Mouse (Mus musculus) mesoderm, embryonic 11.5 days (tissue): ENCODE measurements at regions not wholly inside any gene's neighbourhood (a gene's known extent, or its start where the extent isn't known, plus 50 kb on each side); places are given as distances from the start of the nearest gene placed in this dataset.

Experiments
- DNase-seq: peaks from one replicate; pipeline ENCODE4 v3.0.0-alpha.2; 2012; ENCODE audit warnings: low read depth, low spot score

GRCm38 (mm10) chr8:92008616-92009610 is 207.0 kb upstream of the Irx3 start:
- no peak for DNase-seq

GRCm38 (mm10) chr8:92005091-92005490 is 203.2 kb upstream of the Irx3 start:
- no peak for DNase-seq

- no peak for DNase-seq
These were observed 202.7 kb upstream of the Irx3 start for GRCm38 (mm10) chr8:92004532-92004931.

DNA sequence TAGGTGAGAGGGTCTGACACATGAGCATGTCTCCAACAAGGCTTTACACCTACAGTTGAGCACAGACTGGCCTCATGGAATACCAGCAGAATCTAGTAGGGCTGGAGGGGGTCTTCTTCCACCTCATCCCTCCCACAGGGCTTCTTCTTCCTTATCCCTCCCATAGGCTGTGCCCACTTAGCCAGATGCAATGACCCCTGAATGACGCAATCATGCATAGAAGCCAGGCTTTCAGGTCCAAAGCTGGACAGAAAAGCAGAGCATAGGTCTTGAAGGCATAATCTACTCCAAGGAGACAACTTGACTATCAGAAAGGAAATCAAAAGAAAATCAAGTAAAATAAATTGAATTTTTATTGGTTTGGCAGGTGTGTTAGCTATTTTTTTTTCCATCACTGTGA is 198.5 kb upstream of the Irx3 start:
- no peak for DNase-seq

DNA sequence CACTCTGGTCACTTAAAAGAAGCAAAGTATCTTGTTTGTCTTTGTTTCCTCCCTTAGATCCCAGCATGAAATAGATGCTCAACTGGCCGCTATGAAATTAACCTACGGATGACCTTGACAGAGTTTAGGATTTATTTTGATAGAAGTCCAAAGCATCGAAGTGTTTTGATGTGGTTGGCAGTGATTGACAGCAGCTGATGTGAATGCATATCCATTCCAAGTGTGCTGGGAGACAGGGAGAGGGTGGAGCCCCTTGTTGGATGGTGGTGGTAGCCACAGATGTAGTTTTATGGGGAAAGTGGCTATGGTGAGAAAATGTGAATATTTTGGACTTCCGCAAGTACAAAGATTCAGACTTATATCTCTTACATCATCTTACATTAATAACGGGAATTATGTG is 197.8 kb upstream of the Irx3 start:
- no peak for DNase-seq

DNA sequence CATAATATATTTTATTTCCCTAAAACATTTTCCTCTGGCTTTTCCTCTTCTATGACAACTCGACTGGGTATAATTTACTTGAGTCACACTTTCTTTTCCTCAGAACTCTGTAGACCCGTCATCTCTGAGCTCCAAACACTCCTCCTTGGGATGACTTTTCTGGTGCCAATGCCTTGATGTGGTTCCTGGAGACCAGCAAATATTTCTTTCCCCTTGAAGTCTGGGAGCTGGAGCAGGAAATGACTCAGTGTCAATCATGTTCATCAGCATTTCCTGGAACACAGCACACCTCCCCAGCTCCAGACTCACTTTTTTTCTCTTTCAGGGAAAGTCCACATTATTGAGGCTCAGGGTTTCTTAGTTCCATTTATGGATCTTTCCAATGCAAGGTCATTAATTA is 197.3 kb upstream of the Irx3 start:
- no peak for DNase-seq

DNA sequence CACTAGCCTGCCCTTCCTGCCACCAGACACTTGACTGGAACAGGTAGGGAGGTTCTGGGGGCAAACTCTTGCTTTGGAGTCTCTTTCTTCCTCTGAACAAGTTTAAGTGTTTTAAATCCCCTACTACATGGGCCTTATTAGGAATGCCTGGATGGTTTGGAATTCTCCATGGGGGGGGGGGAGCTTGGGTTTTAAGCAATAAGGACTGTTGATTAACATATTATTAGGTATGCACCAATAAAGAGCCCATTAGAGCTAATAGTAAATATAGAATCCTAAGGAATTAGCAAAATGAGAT is 196.0 kb upstream of the Irx3 start:
- no peak for DNase-seq

DNA sequence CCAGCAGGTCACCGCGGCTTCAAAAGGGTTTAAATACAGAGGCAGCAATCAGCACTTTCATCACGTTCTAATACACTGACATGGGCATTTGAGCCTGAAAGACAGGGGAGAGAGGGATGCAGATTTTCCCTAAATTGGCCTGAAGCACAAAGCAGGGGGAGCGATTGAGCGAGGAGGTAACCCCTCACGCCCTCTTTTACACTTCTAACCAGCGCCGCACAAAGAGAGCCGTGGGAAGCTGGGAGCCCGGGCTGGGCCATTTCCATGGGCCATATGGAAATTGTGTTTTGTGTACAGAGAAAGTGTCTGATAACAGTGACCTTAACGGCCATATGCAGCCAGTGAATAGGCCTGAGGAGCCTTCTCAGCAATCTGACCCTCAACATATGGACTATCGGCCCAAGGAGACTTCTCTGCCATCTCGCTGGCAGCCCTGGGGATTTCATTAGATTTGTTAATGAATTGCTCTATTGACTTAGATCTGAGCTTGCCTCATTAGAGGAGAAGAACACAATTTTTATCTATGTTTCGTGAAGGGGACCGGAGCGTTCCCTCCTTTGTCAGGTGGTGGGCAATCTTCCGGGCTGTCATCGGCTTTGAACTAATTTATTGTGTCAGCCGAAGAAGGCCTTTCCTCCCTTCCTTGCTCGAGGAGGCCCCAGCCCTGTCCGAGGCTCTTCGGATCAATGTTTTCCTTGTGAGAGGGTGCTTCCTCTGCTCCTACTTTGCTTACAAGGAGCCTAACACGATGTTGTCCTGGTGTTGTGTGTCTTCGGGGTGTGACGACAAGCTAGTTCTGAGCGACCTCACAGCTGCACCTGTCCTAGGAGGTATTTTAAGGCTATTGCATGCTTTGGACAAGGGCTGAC is 195.4 kb upstream of the Irx3 start:
- DNase-seq: peak; percentile 64

DNA sequence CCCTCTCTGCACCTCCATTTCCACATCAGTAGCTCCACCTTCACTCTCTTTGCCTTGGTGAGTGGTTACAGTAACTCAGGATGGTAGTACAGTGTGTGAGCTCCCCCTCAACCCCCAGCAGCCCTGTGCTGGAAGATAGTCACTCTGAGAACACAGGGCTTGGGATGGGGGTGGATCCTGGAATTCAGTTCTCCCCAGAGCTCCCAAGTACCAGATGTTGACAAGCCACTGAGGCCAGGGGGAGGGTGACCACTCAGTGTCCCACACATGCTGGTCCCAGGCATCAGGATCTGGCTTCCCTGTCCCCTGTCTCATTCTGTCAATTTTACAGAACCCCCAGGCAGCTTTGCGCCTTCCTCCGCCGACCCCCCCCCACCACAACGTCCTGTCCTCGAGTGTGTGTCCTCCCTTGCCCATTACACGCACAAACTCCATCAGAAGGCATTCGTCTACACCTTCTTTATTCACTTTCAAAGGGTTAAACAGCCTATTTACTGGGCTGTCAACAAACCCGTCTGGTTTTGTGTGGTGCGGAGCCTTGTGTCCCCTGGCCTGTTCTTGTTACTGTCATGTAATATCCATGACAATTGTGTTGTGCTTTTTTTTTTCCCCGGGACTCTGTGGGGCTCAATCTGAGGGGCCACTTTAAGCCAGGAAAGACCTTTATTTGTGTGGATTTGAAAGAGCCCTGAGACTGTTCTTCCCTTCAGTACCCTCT is 194.6 kb upstream of the Irx3 start:
- DNase-seq: no peak

DNA sequence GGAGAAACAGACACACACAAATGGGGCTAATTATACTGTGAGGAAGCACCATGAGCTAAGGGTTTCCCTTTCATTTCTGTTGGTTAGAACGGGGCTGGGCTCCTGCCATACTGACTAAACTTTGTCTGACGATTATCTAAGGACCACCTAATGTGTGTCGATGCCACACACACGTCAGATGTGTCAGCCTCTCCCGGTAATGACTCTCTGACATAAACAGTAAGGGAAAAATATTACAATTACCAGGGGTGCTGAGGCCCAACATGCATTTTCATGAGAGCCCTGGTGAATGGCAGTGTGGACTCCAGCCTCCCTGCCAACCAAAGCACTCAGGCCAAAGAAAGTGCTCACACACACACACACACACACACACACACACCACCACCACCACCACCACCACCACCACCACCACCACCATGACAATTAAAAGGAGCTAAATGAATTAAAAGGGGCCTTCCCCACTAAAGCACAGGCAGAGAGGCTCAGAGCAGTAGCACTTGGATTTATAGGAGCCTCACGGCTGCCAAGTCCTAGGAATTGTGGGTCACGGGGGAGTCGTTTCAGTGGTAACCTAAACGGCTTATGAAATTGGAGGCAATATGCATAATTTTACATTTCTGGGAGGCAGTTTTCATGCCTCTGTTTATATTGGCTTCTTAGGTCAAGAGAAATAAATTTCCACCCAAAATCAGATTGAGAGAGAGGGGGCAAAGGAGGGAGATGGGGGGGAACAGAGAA is 193.7 kb upstream of the Irx3 start:
- peak; percentile 61 for DNase-seq

DNA sequence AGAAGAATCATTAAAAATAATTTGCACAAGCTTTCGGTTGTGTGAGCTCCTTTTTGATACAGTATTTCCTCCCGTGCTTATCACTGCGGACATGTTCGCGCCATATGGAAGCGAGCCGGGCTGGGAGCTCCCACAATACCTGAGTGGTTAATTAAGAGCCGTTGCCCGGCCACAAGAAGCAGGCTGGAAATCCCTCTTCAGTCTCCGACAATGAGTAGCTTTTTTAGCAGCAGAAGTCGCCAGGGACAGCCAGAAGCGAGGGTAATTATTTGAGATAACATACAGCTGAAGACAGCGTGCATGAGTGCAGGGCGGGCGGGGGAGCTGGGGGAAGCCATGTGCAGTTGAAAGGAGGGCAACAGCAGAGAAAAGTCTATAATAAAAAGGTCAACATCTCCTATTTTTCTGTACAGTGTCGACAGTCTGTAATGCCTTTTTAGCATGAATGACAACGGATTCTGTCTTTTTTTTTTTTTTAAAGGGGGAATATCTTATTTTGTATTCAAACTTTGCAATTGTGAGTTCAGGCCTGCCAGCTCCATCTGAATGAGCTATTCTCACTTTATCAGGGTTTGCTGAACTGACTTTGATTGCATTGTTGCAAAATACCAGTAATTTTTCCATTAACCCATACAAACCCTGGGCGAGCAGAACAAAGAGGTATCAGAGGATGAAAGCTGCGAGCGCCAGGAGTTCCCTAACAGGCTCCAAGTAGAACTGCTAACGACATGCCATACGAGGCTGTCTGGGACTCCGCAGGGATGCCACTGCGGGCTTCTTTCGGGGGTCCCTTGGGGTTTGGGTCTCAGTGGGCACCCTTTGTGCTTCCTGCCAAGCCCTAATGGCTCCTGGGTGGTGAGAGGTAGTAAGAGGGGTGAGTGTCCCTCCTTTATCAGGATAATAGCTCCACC is 189.9 kb upstream of the Irx3 start:
- no peak for DNase-seq

DNA sequence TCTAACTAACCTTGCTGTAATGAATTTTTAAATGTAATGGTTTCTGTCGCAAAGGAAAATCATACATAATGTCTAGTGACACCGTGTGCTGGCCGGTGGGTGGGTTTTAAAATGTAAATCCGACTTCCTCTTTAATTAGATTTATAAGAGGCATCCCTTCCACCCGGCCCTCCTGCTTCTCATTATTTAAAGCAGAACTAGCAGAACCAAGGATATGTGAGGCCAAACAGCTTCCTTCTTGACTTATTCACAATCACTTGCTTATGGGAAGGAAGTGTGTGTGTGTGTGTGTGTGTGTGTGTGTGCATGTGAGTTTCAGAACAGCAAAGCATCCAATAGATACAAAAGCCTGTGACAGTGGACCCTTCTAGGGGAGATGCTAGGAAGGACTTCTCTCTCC is 189.1 kb upstream of the Irx3 start:
- DNase-seq: no peak

DNA sequence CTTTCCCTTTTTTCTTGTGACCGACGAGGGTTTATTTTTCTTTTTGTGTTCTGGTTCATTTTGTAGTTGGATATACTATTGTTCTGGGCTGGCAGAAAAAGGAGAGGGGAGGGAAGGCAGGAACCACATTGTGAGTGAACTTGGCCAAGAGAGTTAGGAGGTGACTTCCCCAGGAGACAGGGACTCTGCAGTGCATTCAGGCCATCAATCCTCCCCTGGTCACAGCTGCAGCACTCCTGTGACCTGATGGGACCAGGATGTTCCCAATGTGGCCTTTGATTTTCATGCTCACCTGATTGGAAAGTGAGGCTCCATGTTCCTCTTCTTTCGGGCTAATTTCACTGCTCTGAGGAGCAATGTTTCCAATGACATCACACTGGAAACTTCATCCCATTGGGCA is 188.2 kb upstream of the Irx3 start:
- no peak for DNase-seq

GRCm38 (mm10) chr8:91988866-91989633 is 187.2 kb upstream of the Irx3 start:
- no peak for DNase-seq

DNA sequence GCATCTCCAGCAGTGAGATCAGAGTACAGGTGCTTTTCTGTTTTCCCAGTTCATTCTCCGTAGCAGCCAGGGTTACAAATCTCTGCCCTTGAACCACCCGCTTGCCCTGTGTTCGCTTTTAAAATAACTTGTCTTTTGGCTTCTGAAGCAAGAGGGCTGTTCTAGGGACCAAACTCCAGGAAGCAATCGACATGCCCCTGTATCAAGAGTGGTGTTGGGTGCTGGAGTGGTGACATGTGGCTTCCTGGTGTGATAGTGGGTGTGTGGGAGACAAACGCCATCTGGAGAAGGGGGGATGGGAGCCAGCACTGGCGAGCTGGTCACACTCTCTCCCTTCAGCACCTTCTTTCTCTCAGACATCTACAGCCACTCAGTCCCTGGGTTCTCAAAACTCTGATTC is 186.0 kb upstream of the Irx3 start:
- no peak for DNase-seq

DNA sequence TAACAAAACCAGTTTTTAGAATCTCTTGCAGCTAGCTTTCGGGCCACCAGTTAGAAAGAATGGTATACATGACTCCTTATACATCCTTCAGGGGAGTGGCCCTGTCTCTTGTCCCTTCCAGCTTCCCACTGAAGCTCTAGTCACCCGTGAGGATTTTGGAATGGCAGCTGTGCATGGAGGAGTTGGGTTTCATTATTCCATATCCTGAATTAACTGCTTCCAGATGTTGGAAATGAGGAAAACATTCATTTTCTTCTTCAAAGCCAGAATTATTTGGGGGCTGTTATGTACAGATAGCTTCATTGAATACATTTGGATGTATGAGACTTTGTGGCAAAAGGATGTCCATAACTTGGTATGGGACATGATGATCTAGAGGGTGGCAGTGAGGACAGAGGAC is 181.3 kb upstream of the Irx3 start:
- DNase-seq: no peak

DNA sequence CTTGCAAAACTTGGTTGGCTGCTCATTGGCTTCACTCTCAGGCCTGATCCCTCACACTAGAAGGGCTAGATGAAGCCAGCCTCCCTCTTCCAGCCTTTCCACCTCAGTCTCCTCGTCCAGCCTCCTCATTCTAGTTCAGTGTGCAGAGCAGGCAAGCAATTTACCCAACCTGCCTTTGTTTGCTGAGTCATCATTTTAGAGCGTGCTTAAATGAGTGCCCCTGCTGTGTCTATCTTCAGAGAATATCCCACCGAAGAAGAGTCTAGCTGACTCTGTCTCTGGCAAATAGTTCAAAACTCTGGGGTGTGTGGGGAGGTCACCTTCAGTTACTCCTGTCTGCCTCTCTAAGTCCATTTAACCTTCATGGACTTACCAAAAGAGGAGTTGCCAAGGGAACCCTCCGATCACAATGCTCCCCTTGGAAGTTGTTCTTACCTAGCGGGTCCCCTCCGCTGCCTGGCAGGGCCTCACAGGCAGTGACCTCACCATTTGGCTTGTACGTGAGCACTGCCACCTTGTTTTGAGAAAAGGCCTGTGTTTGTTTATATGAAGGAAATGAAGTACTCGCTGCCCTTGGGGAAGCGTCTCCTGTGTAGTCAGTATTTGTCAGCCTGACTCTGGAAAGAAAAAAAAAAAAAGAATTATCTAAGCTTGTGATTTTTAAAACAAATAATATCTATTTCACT is 175.2 kb upstream of the Irx3 start:
- DNase-seq: no peak

GRCm38 (mm10) chr8:91975460-91975859 is 173.6 kb upstream of the Irx3 start:
- no peak for DNase-seq

DNA sequence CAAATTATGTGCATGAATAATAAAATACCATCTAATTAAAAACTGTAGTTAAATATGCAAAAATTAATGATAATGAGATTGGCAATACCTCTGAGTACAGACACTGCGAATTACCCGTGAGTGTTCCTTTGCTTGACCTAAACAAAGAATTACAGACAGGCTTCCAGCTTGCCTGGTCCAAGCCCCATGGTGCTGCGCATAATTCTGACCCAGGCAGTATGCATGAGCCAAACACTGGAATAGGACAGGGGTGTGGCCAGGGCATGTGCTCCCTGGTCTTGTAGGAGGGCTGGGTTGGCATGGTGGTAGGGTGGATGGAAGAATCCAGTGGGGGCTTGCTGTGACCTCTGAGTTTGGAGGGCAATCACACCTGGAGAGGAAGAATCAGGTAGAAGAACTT is 172.8 kb upstream of the Irx3 start:
- no peak for DNase-seq
